Mouse (Mus musculus) lung, embryonic 14.5 days (tissue): ENCODE measurements at regions not wholly inside any gene's neighbourhood (a gene's known extent, or its start where the extent isn't known, plus 50 kb on each side); places are given as distances from the start of the nearest gene placed in this dataset.

Experiments
- ATAC-seq: fragments of 200-750 bp; cut with Nextera tagmentation; 2 replicates; pipeline ENCODE4 v1.8.0; 2017; ENCODE audit warnings: mild to moderate bottlenecking, moderate TSS enrichment, moderate library complexity; ENCODE audit not compliant: insufficient read depth
- DNase-seq: peaks from one replicate; pipeline ENCODE4 v3.0.0-alpha.2; 2015
- H3K27ac ChIP-seq: fragments of 300-500 bp; sonication (generic); 2 replicates; pipeline ENCODE4 v1.5.1; 2014; ENCODE audit warnings: low read depth, mild to moderate bottlenecking, moderate library complexity
- H3K27me3 ChIP-seq: fragments of 300-500 bp; sonication (generic); 2 replicates; pipeline ENCODE4 v1.6.1; 2014; ENCODE audit warnings: low read length, control low read depth; ENCODE audit not compliant: insufficient read depth
- H3K36me3 ChIP-seq: fragments of 300-500 bp; sonication (generic); 2 replicates; pipeline ENCODE4 v1.6.1; 2014; ENCODE audit warnings: control low read depth; ENCODE audit not compliant: insufficient read depth
- H3K4me1 ChIP-seq: fragments of 300-500 bp; sonication (generic); 2 replicates; pipeline ENCODE4 v1.6.1; 2014; ENCODE audit warnings: antibody characterized with exemption, control low read depth; ENCODE audit not compliant: insufficient read depth
- H3K4me2 ChIP-seq: fragments of 300-500 bp; sonication (generic); 2 replicates; pipeline ENCODE4 v1.6.1; 2014; ENCODE audit warnings: mild to moderate bottlenecking
- H3K4me3 ChIP-seq: fragments of 300-500 bp; sonication (generic); 2 replicates; pipeline ENCODE4 v1.5.1; 2014; ENCODE audit warnings: low read depth, low read length
- H3K9ac ChIP-seq: fragments of 300-500 bp; sonication (generic); 2 replicates; pipeline ENCODE4 v1.6.1; 2014
- H3K9me3 ChIP-seq: fragments of 300-500 bp; sonication (generic); 2 replicates; pipeline ENCODE4 v1.6.1; 2016; ENCODE audit warnings: low read depth, low read length, control low read depth
- CTCF ChIP-seq: IDR thresholded peaks from 2 replicates; pipeline ENCODE4 v1.5.1; 2016; ENCODE audit warnings: antibody characterized with exemption, low read depth
- WGBS: fragments of 180-500 bp; shearing (Covaris S2); extraction: QIAGEN DNeasy Blood & Tissue Kit; methylation state at CpG from one replicate; pipeline ENCODE4 v1.1.7; 2014; 5-methylcytosine and 5-hydroxymethylcytosine counted together

GRCm38 (mm10) chr6:81024531-81024930, 898.9 kb upstream of the Gcfc2 start:
- TF ChIP-seq CTCF = no peak
- no peak overlapping the region for H3K4me2 ChIP-seq
- H3K4me1 ChIP-seq = no peaks in the 10 kb centered on the region
- H3K27ac ChIP-seq = no peak overlapping the region
- WGBS = 88% methylated on average over 3 of the region's 3 CpGs
- H3K27me3 ChIP-seq = no peaks in the 10 kb centered on the region
- H3K4me3 ChIP-seq = no peak overlapping the region
- no peaks in the 10 kb centered on the region for H3K36me3 ChIP-seq
- DNase-seq (no peak), ATAC-seq (no peak)
- H3K9ac ChIP-seq = no peak overlapping the region
- no peaks in the 10 kb centered on the region for H3K9me3 ChIP-seq
